Mouse (Mus musculus) myocyte (in vitro differentiated cells): Measurements from ENCODE around the gene Ppp2r5b. TPM values are rescaled to one million over a fixed set of nuclear protein-coding genes. Genes with fewer than 3 reads are reported as not detected.

Experiments used
- H3K27me3 ChIP-seq: one replicate; pipeline ENCODE4 v1.6.1; 2011; ENCODE audit not compliant: control insufficient read depth, insufficient read depth, insufficient read length
- H3K36me3 ChIP-seq: one replicate; pipeline ENCODE4 v1.6.1; 2011; ENCODE audit not compliant: control insufficient read depth, insufficient read depth
- H3K4me2 ChIP-seq: one replicate; pipeline ENCODE4 v1.6.1; 2011; ENCODE audit warnings: low read depth, control low read depth
- H3K4me3 ChIP-seq: one replicate; pipeline ENCODE4 v1.5.1; 2011; ENCODE audit warnings: mild to moderate bottlenecking, control low read depth, moderate library complexity
- H3K79me2 ChIP-seq: one replicate; pipeline ENCODE4 v1.6.1; 2011; ENCODE audit not compliant: control insufficient read depth, insufficient read depth
- H3ac ChIP-seq: one replicate; pipeline ENCODE4 v1.6.1; 2011; ENCODE audit not compliant: control insufficient read depth, insufficient read length
- CEBPB ChIP-seq: IDR thresholded peaks from 2 replicates; pipeline ENCODE4 v1.6.1; 2011; ENCODE audit warnings: mild to moderate bottlenecking, moderate library complexity; ENCODE audit not compliant: poor library complexity, insufficient read depth, severe bottlenecking
- E2F4 ChIP-seq: IDR thresholded peaks from one replicate; pipeline ENCODE4 v1.6.1; 2011; ENCODE audit warnings: mild to moderate bottlenecking, control low read depth, moderate library complexity; ENCODE audit not compliant: insufficient read depth
- MAX ChIP-seq: IDR thresholded peaks from one replicate; pipeline ENCODE4 v1.6.1; 2011; ENCODE audit warnings: low read depth, mild to moderate bottlenecking, control low read depth
- MYOD1 ChIP-seq, 3 experiments: IDR thresholded peaks; one replicate each; pipeline ENCODE4 v1.6.1; 2011; ENCODE audit warnings: control low read depth in 2 of 3, low read depth in 2 of 3, mild to moderate bottlenecking in 2 of 3, moderate library complexity in 1 of 3; ENCODE audit not compliant: insufficient read length in 2 of 3, control insufficient read depth in 1 of 3
- MYOG ChIP-seq, 3 experiments: IDR thresholded peaks; one replicate each; pipeline ENCODE4 v1.6.1; 2011; ENCODE audit warnings: control low read depth in 2 of 3, low read depth in 2 of 3, mild to moderate bottlenecking in 2 of 3; ENCODE audit not compliant: insufficient read length in 2 of 3, control insufficient read depth in 1 of 3, insufficient read depth in 1 of 3
- POLR2A ChIP-seq: IDR thresholded peaks from one replicate; pipeline ENCODE4 v1.6.1; 2011; ENCODE audit warnings: low read depth, mild to moderate bottlenecking, control low read depth, moderate library complexity; ENCODE audit not compliant: insufficient read length
- POLR2AphosphoS2 ChIP-seq: IDR thresholded peaks from one replicate; pipeline ENCODE4 v1.6.1; 2011; ENCODE audit warnings: low read depth, control low read depth; ENCODE audit not compliant: insufficient read length
- REST ChIP-seq: IDR thresholded peaks from one replicate; pipeline ENCODE4 v1.6.1; 2011; ENCODE audit warnings: mild to moderate bottlenecking, control low read depth, moderate library complexity; ENCODE audit not compliant: insufficient read depth, insufficient read length
- SRF ChIP-seq: IDR thresholded peaks from one replicate; pipeline ENCODE4 v1.6.1; 2011; ENCODE audit warnings: low read depth; ENCODE audit not compliant: control insufficient read depth, insufficient read length
- TCF12 ChIP-seq: IDR thresholded peaks from one replicate; pipeline ENCODE4 v1.6.1; 2011; ENCODE audit warnings: mild to moderate bottlenecking, control low read depth; ENCODE audit not compliant: poor library complexity, insufficient read depth, severe bottlenecking
- TCF3 ChIP-seq: IDR thresholded peaks from one replicate; pipeline ENCODE4 v1.6.1; 2011; ENCODE audit warnings: low read depth, control low read depth; ENCODE audit not compliant: insufficient read length
- USF1 ChIP-seq: IDR thresholded peaks from one replicate; pipeline ENCODE4 v1.6.1; 2011; ENCODE audit warnings: low read depth, mild to moderate bottlenecking, control low read depth, moderate library complexity
- polyA plus RNA-seq: library from polyadenylated mRNA; unstranded; fragments of >200 nt; fragmentation: generic; extraction: Trizol; gene quantifications from one replicate; pipeline ENCODE4 v1.2.1, GENCODE M21; 2012; ENCODE audit warnings: missing spikeins

The Ppp2r5b gene
- polyA plus RNA-seq, 1 experiment, result 51.4 TPM

- Histone ChIP-seq H3K27me3 (no peaks in the 10 kb centered on the region), H3K4me2 (no peak overlapping the region), H3ac (no peak overlapping the region), H3K36me3 (peaks cover 3% of the 10 kb centered on the region), H3K79me2 (no peaks in the 10 kb centered on the region), H3K4me3 (no peak overlapping the region)
- TF ChIP-seq TCF12, result no peak
- no peak for TF ChIP-seq USF1
- no peak for TF ChIP-seq SRF
- TF ChIP-seq REST, result no peak
- TF ChIP-seq MYOG (IDR thresholded peaks at IDR 0.05; ENCODE audit: control insufficient read depth in 1 of 3, insufficient read depth in 1 of 3, insufficient read length in 2 of 3, low read depth in 2 of 3), result no peak
- TF ChIP-seq MAX, result no peak
Observed at GRCm38 (mm10) chr19:6264945-6265344, 29.3 kb upstream of the Ppp2r5b start.

DNA sequence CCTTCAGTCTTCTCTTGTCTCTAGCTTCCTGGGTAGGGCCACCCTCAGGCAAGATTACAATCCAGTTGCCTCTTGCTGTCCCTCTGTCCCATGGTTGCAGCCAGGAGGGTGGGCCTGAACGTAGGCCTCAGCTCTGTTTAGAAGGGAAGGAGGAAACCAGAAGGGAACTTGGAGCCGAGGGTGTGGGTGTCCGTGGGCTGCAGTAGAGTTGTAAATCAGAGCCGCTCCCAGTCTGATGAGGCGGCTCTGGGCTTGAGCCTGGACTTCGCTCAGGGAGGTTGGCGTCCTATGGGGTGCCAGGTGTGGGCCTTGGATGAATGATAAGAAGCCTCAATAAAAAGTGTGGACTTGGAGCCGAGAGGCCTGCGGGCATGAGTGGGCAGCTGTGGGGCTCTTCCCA lies 28.5 kb upstream of the Ppp2r5b start:
- H3K36me3 ChIP-seq, result peaks cover 3% of the 10 kb centered on the region
- H3ac ChIP-seq, result no peak overlapping the region
- no peaks in the 10 kb centered on the region for H3K27me3 ChIP-seq
- TF ChIP-seq POLR2AphosphoS2 (no peak), MAX (no peak), SRF (no peak), TCF3 (no peak), MYOG (IDR thresholded peaks at IDR 0.05; ENCODE audit: control insufficient read depth in 1 of 3, insufficient read depth in 1 of 3, insufficient read length in 2 of 3, low read depth in 2 of 3) (no peak), REST (no peak), E2F4 (no peak), CEBPB (no peak)
- no peak overlapping the region for H3K4me2 ChIP-seq
- no peaks in the 10 kb centered on the region for H3K79me2 ChIP-seq
- no peak overlapping the region for H3K4me3 ChIP-seq

DNA sequence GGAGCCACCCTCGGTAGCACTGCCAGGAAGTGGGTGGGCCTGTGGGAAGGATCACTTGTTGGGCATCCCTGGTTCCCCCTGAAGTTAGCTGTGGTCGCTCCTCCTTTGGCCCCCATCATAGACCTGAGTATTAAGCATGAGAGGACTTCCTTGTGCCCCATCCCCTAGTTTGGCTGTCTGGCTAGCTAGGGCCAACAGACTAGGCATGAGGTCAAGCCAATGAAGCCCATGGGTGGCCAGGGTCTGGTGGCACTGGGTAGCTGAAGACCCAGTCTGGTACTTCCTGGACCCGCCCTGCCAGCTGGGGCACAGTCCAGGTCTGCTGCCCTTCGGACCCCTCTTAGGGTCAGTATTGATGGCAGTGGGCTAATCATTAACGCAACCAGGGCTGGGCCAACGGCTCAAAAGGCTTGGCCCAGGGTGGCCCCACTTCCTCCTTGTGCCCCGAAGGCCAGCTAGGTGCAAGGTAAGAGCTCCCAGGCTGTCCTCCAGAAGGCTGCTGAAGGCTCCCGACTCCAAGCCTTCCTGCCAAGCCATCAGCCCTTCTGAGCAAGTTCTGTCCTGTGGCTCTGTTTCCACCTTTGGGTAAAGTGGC lies 27.3 kb upstream of the Ppp2r5b start:
- H3ac ChIP-seq, result no peak overlapping the region
- no peaks in the 10 kb centered on the region for H3K27me3 ChIP-seq
- no peaks in the 10 kb centered on the region for H3K79me2 ChIP-seq
- no peak overlapping the region for H3K4me3 ChIP-seq
- peaks cover 3% of the 10 kb centered on the region for H3K36me3 ChIP-seq
- TF ChIP-seq CEBPB, result no peak
- TF ChIP-seq TCF12, result no peak
- TF ChIP-seq MYOG (IDR thresholded peaks at IDR 0.05; ENCODE audit: control insufficient read depth in 1 of 3, insufficient read depth in 1 of 3, insufficient read length in 2 of 3, low read depth in 2 of 3), result no peak
- no peak for TF ChIP-seq MAX
- no peak for TF ChIP-seq USF1
- TF ChIP-seq POLR2AphosphoS2, result no peak
- no peak for TF ChIP-seq E2F4
- TF ChIP-seq MYOD1 (IDR thresholded peaks at IDR 0.05; ENCODE audit: control insufficient read depth in 1 of 3, insufficient read length in 2 of 3, low read depth in 2 of 3), result no peak
- no peak for TF ChIP-seq SRF
- TF ChIP-seq TCF3, result no peak
- TF ChIP-seq REST, result no peak
- no peak for TF ChIP-seq POLR2A
- no peak overlapping the region for H3K4me2 ChIP-seq

- H3ac ChIP-seq, result no peak overlapping the region
- H3K27me3 ChIP-seq, result no peaks in the 10 kb centered on the region
- H3K4me3 ChIP-seq, result no peak overlapping the region
- H3K79me2 ChIP-seq, result no peaks in the 10 kb centered on the region
- TF ChIP-seq MAX (no peak), REST (no peak), TCF12 (no peak)
- H3K36me3 ChIP-seq, result peaks cover 3% of the 10 kb centered on the region
- no peak overlapping the region for H3K4me2 ChIP-seq
Observed at GRCm38 (mm10) chr19:6262222-6262621, 26.6 kb upstream of the Ppp2r5b start.

DNA sequence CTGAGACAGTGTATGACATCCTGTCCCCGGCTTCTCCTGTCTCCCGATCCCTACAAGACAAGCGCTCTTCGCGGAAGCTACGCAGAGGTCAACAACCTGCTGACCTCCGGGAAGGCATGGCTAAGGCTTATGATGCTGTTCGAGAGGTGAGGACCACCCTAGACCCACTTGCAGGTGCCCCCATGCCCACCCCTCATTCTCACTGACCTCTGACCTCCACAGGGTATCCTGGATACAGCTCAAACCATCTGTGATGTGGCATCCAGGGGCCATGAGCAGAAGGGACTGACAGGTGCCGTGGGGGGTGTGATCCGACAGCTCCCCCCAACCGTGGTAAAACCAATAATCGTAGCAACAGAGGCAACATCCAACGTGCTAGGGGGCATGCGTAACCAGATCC lies 25.7 kb upstream of the Ppp2r5b start:
- no peak overlapping the region for H3ac ChIP-seq
- peaks cover 3% of the 10 kb centered on the region for H3K36me3 ChIP-seq
- TF ChIP-seq TCF12 (no peak), POLR2AphosphoS2 (no peak), E2F4 (no peak), CEBPB (no peak), USF1 (no peak), REST (no peak), MAX (no peak)
- H3K4me2 ChIP-seq, result no peak overlapping the region
- no peaks in the 10 kb centered on the region for H3K79me2 ChIP-seq
- H3K4me3 ChIP-seq, result no peak overlapping the region
- H3K27me3 ChIP-seq, result no peaks in the 10 kb centered on the region
